Mouse (Mus musculus) testis, adult 10 weeks (tissue): ENCODE results near the gene Trpc5os. TPM values are rescaled to one million over a fixed set of nuclear protein-coding genes. Genes with fewer than 3 reads are reported as not detected.

Experiments used
- polyA plus RNA-seq: library from polyadenylated mRNA; stranded (reverse); fragments of 350-450 nt; fragmentation: Illumina TruSeq; extraction: RNeasy Lipid Tissue Mini Kit (QIAGEN cat#74804); gene quantifications from one replicate; pipeline ENCODE4 v1.2.3, GENCODE M21; 2014; ENCODE audit warnings: low read depth, low replicate concordance

Trpc5os gene
- polyA plus RNA-seq, result 46.0 TPM

DNA sequence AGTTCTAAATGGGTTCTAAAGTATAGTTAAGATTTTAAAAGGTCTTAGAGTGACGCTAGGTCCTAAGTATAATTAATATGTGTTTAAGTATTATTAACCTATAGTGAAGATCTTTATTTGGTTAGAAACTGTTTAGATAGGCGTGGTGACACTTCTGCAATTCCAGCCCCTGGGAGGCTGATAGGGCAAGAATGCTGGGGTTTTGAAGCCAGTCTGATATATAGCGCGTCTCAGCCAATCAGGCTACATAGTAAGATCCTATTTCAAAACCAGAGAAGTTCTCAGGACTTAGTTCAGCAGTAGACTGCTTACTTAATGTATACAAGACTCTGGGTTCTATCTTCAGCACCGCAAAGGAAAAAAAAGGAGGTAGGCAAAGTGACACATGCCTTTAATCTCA lies at the start of gene Trpc5os:
TSS of gene Trpc5os (plus strand) at position 301 of the 400 bp plus-strand sequence.

Other genes with a start within 250 kb of the Trpc5os start
- 61.7 TPM for gene Alg13, start 138.8 kb upstream of the Trpc5os start, polyA plus RNA-seq
- gene Trpc5, start 231.6 kb downstream of the Trpc5os start, polyA plus RNA-seq, result not detected
- 4.7 TPM for gene Rtl4, start 232.3 kb downstream of the Trpc5os start, polyA plus RNA-seq